Mouse (Mus musculus) G1E (cell line): ENCODE results near the gene Amdhd1. TPM values are rescaled to one million over a fixed set of nuclear protein-coding genes. Genes with fewer than 3 reads are reported as not detected.

Experiments used
- ATAC-seq: 2 replicates; pipeline ENCODE4 v1.8.0; 2016; ENCODE audit warnings: mild to moderate bottlenecking; ENCODE audit not compliant: insufficient number of reproducible peaks, poor library complexity, low FRiP score, severe bottlenecking; ENCODE audit errors: extremely low read depth
- DNase-seq: peaks from one replicate; pipeline ENCODE4 v3.0.0; 2012; ENCODE audit warnings: low spot score
- H3K27me3 ChIP-seq: 2 replicates; pipeline ENCODE4 v1.6.1; 2012; ENCODE audit warnings: mild to moderate bottlenecking, low read length, inconsistent platforms; ENCODE audit not compliant: insufficient read depth
- H3K36me3 ChIP-seq: replicated peaks from 2 replicates; pipeline ENCODE3; 2012; ENCODE audit warnings: mild to moderate bottlenecking, inconsistent platforms
- H3K4me1 ChIP-seq: 2 replicates; pipeline ENCODE4 v1.6.1; 2012; ENCODE audit warnings: low read depth, low read length, inconsistent platforms, mixed read lengths; ENCODE audit not compliant: insufficient read depth
- H3K4me3 ChIP-seq: 2 replicates; pipeline ENCODE4 v1.5.1; 2012; ENCODE audit warnings: low read depth, mild to moderate bottlenecking, inconsistent platforms, low read length, moderate library complexity, mixed read lengths
- H3K9me3 ChIP-seq: replicated peaks from 2 replicates; pipeline ENCODE4 v1.6.1; 2012; ENCODE audit warnings: inconsistent platforms
- CTCF ChIP-seq: IDR thresholded peaks from 2 replicates; pipeline ENCODE4 v1.5.1; 2012; ENCODE audit warnings: low read depth, low read length, inconsistent platforms, mixed read lengths
- GATA1 ChIP-seq: IDR thresholded peaks from 2 replicates; pipeline ENCODE4 v1.6.1; 2012; ENCODE audit warnings: borderline replicate concordance, low read length, inconsistent platforms, mixed read lengths
- GATA2 ChIP-seq: IDR thresholded peaks from 2 replicates; pipeline ENCODE4 v1.6.1; 2012; ENCODE audit warnings: low read depth, low read length, inconsistent platforms, borderline replicate concordance
- POLR2AphosphoS5 ChIP-seq: IDR thresholded peaks from 2 replicates; pipeline ENCODE4 v1.6.1; 2012; ENCODE audit warnings: low read depth, low read length, inconsistent platforms; ENCODE audit not compliant: insufficient replicate concordance
- TAL1 ChIP-seq: conservative IDR thresholded peaks from 2 replicates; pipeline ENCODE4 v1.6.1; 2012; ENCODE audit warnings: low read depth, low read length, inconsistent platforms, mixed read lengths
- polyA plus RNA-seq: library from polyadenylated mRNA; stranded (reverse); fragments of >175 nt; gene quantifications from 2 replicates; pipeline ENCODE4 v1.2.3, GENCODE M21; 2012
- total RNA-seq, 2 experiments: library from RNA; stranded (forward) in 1 of 2; stranded (reverse) in 1 of 2; fragments of 200-1000 nt in 1 of 2; fragments of >200 nt in 1 of 2; fragmentation: Nextera tagmentation in 1 of 2; gene quantifications; 2 replicates each; pipeline ENCODE4 v1.2.3; 2014 to 2017

Gene Amdhd1
- total and polyA plus RNA-seq, 3 experiments = not detected

- no peaks in the 10 kb centered on the region for H3K36me3 ChIP-seq
- TF ChIP-seq CTCF (no peak), TAL1 (peak; percentile 45), POLR2AphosphoS5 (no peak)
- ATAC-seq = peak; percentile 66
- peaks cover 22% of the 10 kb centered on the region for H3K27me3 ChIP-seq
- H3K9me3 ChIP-seq = no peaks in the 10 kb centered on the region
- no peak overlapping the region; the same call in 1 of the 2 replicates for H3K4me3 ChIP-seq
- peak; percentile 27 for DNase-seq
- peaks cover 26% of the 10 kb centered on the region for H3K4me1 ChIP-seq
Measured at GRCm38 (mm10) chr10:93509532-93510153, 30.2 kb downstream of the Amdhd1 start.

GRCm38 (mm10) chr10:93508383-93508970 is 31.4 kb downstream of the Amdhd1 start:
- no peaks in the 10 kb centered on the region for H3K9me3 ChIP-seq

GRCm38 (mm10) chr10:93501346-93501745 is 38.5 kb downstream of the Amdhd1 start:
- ATAC-seq (no peak), DNase-seq (no peak)
- peaks cover 23% of the 10 kb centered on the region for H3K27me3 ChIP-seq
- no peak overlapping the region for H3K4me3 ChIP-seq
- H3K36me3 ChIP-seq = no peaks in the 10 kb centered on the region
- H3K9me3 ChIP-seq = no peaks in the 10 kb centered on the region
- TF ChIP-seq TAL1 (no peak), CTCF (no peak), POLR2AphosphoS5 (no peak), GATA1 (no peak), GATA2 (no peak)
- H3K4me1 ChIP-seq = peaks cover 4% of the 10 kb centered on the region; the same call in 1 of the 2 replicates

More at GRCm38 (mm10) chr10:93508383-93508970, 31.4 kb downstream of the Amdhd1 start:
- Histone ChIP-seq H3K4me1 (peaks cover 26% of the 10 kb centered on the region), H3K4me3 (no peak overlapping the region), H3K27me3 (peaks cover 19% of the 10 kb centered on the region), H3K36me3 (no peaks in the 10 kb centered on the region)
- DNase-seq = no peak
- TF ChIP-seq CTCF (no peak), GATA1 (no peak), POLR2AphosphoS5 (no peak)
- ATAC-seq = no peak

GRCm38 (mm10) chr10:93500864-93501263 is 39.0 kb downstream of the Amdhd1 start:
- H3K4me3 ChIP-seq = no peak overlapping the region
- no peaks in the 10 kb centered on the region for H3K9me3 ChIP-seq
- ATAC-seq = no peak
- TF ChIP-seq GATA1 = no peak
- TF ChIP-seq GATA2 = no peak
- H3K27me3 ChIP-seq = peaks cover 27% of the 10 kb centered on the region
- H3K36me3 ChIP-seq = no peaks in the 10 kb centered on the region
- H3K4me1 ChIP-seq = peaks cover 4% of the 10 kb centered on the region; the same call in 1 of the 2 replicates
- DNase-seq = no peak

GRCm38 (mm10) chr10:93490451-93490850 is 49.4 kb downstream of the Amdhd1 start:
- Histone ChIP-seq H3K4me1 (peaks cover 23% of the 10 kb centered on the region), H3K4me3 (no peak overlapping the region), H3K36me3 (peaks cover 13% of the 10 kb centered on the region), H3K9me3 (no peaks in the 10 kb centered on the region), H3K27me3 (peaks cover 30% of the 10 kb centered on the region)
- DNase-seq = no peak
- no peak for ATAC-seq
- TF ChIP-seq CTCF (no peak), TAL1 (no peak), GATA1 (no peak), POLR2AphosphoS5 (no peak), GATA2 (no peak)

GRCm38 (mm10) chr10:93488828-93489226 is 51.0 kb downstream of the Amdhd1 start:
- H3K36me3 ChIP-seq = peaks cover 26% of the 10 kb centered on the region
- peak overlapping the region; percentile 14; the same call in 1 of the 2 replicates for H3K4me3 ChIP-seq
- no peak for TF ChIP-seq GATA1
- no peak for TF ChIP-seq TAL1
- TF ChIP-seq GATA2 = no peak
- DNase-seq (no peak), ATAC-seq (no peak)
- H3K27me3 ChIP-seq = peaks cover 24% of the 10 kb centered on the region
- no peaks in the 10 kb centered on the region for H3K9me3 ChIP-seq
- H3K4me1 ChIP-seq = peaks cover 28% of the 10 kb centered on the region
